Mouse (Mus musculus) layer of hippocampus, adult 9-11 months (tissue): ENCODE results near the gene Nupr1l.

ENCODE experiments used
- DNase-seq: peaks from one replicate; pipeline ENCODE4 v3.0.0; 2022

The Nupr1l gene

GRCm38 (mm10) chr5:129918065-129918651 is 9.8 kb downstream of the Nupr1l start:
- no peak for DNase-seq

DNA sequence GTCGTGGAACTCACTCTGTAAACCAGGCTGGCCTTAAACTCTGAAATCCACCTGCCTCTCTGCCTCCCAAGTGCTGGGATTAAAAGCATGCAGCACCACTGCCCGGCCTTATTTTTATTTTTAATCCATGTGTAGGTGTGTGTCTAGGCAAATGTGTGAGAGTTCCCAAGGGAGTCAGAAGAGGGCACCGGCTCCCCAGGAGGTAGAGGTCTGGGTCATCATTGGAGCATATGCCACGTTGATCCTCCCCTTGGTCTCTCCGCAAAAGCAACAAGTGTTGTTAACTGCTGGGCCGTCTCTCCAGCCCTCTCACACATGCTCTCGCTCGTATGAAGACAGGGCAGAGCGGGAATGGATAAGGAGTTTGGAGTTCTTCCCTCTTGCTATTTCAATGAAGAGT is 10.4 kb downstream of the Nupr1l start:
- DNase-seq: no peak

GRCm38 (mm10) chr5:129919320-129919719 is 11.0 kb downstream of the Nupr1l start:
- no peak for DNase-seq

DNA sequence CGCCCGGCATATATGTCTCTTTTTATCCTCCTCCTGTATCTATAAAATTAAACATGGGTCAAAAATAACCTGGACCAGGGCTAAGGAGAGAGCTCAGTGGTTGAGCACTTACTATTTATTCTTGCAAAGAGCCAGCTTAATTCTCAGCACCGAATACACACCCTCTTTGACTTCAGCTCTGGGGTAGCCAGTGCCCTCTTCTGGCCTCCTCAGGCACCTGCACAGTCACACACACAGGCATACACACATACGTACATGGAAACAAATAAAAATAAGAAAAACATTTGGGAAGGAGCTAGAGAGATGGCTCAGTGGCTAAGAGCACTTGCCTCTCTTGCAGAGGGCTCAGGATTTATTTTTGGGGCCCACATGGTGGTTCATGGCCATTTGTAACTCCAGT is 13.6 kb downstream of the Nupr1l start:
- no peak for DNase-seq

- DNase-seq: no peak
Observed at GRCm38 (mm10) chr5:129924820-129925452, 16.6 kb downstream of the Nupr1l start.

DNA sequence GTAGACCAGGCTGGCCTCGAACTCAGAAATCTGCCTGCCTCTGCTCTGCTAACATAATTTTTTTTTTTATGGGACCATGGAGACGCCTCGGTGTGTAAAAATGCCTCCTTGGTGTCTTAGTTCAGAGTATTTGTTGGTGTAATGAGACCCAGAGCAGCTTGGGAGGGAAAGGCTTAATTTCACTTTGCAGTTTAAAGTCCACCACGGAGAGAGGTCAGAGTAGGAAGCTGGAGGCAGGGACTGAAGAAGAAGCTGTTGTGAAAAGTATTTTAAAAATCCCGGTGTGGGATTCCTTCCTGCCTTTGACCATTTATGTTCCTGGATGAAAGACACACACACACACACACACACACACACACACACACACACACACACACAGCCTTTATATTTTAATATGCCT is 17.6 kb downstream of the Nupr1l start:
- DNase-seq: no peak

DNA sequence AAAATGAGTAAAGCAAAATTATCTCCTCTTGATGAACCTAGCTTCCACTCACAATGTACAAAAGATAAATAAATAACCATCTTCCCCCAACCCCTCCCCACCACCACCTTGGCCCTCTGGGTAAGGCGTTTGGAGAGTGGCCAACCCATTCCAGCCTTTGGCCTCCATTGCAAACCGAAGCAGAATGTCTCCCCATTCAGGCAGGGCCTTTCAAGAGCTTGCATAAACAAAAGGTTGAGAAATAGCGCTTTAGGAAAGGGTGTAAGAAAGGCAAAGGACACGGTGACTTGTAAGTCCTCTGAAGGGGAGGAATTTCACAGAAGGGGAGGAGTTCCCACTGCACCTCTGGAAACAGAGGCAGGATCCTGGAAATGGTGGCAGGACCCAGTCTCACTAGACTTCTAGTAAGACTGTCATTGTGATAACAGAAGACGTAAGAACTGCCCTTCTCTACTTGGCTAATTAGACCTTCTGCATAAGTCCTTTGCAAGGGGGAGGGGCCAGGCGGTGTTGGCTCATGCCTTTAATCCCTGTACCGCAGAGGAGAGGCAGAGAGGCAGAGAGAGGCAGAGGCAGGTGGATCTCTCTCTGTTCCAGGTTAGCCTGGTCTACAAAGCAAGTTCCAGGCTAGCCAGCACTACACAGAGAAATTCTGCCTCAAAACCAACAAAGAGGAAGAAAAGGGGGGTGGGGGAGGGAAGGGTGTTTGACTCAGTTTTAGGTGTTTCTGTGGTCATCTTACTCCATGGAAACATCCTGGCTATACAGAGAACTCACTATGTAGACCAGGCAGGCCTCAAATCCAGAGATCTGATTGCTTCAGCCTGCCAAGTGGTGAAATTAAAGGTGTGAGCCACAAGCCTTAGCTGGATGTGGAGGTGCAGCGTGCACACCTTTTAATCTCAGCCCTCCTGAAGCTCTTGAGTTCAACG is 21.9 kb downstream of the Nupr1l start:
- DNase-seq: no peak

GRCm38 (mm10) chr5:129936941-129937340 is 28.6 kb downstream of the Nupr1l start:
- no peak for DNase-seq

DNA sequence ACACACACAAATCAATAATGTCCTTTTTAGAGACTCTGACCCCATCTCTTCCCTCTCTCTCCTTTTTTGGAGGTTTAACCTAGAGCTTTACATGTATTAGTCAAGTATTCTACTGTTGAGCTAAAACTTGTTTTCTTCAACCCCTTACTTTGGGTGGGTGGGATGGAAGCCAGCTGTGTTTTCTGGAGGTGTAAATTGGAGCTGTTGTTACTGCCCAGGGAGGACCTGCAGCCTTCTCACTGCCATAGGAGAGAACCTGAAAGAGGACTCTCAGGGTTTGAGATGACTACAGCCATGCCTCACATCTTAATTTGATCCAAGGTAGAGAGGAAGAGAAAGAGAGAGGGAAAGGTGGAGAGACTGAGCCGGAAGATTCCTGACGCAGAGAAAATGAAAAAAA is 31.9 kb downstream of the Nupr1l start:
- no peak for DNase-seq

DNA sequence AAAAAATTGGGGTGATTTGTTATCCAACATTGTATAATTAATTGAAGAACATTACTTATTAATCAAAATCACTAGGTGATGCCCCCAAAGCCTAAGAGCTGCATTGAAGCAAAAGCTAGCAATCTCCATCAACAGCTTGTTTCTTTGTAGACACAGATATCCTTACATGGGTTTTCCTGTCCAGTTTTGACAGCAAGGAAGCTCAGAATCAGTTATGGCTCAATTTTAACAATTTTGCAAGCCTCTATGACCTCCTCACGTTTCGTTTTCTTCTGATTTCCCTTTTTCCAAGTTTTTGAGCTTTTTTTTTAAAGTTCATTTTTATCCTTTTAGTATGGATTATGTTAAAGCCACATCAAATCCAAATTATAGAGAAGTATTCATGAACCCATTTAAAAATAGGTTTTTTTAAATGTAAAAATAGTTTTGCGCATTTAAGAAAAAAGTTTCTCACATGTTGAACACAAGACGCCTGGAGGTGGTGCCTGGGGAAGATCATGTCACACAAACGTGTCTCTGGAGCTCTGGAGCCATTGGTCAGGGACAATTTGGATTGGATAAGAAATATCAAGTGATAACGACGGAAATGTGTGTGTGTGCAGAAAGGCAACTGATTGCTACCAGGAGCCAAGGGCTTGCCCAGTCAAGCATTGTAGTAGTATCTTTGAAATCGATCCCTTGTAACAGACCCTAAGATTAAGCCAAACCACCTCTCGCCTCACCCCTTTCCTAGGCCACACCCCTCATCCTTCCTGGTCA is 32.6 kb downstream of the Nupr1l start:
- DNase-seq: no peak

DNA sequence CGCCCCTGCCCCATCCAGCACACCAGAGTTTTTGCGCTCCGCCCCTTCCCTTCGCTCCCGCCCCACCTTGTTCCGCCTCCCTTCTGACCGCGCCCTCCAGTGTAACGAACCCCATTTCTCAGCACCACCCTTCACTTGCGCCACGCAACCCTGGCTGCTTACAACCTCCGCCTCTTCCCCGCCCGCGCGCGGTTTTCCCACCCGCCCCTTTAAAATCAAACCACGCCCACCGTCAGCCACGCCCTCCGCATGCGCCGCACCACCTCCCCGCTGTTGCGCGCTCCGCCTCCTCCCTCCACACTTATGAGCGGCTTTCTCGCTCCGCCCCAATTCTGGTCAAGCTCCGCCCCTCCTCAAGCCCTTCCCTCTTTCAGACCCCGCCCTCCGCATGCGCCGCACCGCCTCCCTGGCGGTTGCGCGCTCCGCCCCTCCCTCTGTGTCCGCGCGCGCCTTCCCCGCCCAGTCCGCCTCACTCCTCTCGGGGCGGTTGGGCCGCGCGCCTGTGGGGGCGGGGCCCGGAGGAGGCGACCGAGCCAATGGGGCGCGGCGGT is 33.2 kb downstream of the Nupr1l start, which contains the start of gene Vkorc1l1:
TSS of gene Vkorc1l1 (plus strand) at position 476 of the 551 bp plus-strand sequence.
- DNase-seq: peak; percentile 98

- peak; percentile 22 for DNase-seq
Observed at GRCm38 (mm10) chr5:129942073-129942939, 34.0 kb downstream of the Nupr1l start.

- no peak for DNase-seq
Observed at GRCm38 (mm10) chr5:129943402-129943801, 35.1 kb downstream of the Nupr1l start.

DNA sequence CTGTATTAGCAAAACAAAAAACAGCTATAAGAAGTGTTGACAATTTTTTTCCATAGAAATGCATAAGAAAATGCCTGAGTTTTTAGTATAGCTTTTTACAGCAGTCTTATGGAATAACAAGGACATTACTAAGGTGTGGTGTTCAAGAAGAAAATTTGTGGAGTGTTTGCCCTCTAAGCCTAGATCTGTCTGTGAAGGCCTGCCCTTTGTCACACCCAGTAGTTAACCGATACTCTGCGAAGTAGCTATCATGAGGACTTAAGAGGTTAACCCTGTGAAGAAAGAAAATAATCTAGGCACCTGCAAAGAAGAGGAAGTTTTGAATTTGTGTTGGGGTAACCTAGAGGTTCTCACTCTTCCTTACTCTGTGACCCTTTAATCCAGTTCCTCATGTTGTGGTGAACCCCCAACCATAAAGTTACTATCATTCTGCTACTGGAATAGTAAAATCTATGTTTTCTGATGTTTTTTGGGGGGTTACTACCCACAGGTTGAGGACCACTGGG is 39.2 kb downstream of the Nupr1l start:
- no peak for DNase-seq

- DNase-seq: no peak
Observed at GRCm38 (mm10) chr5:129952143-129952542, 43.8 kb downstream of the Nupr1l start.

DNA sequence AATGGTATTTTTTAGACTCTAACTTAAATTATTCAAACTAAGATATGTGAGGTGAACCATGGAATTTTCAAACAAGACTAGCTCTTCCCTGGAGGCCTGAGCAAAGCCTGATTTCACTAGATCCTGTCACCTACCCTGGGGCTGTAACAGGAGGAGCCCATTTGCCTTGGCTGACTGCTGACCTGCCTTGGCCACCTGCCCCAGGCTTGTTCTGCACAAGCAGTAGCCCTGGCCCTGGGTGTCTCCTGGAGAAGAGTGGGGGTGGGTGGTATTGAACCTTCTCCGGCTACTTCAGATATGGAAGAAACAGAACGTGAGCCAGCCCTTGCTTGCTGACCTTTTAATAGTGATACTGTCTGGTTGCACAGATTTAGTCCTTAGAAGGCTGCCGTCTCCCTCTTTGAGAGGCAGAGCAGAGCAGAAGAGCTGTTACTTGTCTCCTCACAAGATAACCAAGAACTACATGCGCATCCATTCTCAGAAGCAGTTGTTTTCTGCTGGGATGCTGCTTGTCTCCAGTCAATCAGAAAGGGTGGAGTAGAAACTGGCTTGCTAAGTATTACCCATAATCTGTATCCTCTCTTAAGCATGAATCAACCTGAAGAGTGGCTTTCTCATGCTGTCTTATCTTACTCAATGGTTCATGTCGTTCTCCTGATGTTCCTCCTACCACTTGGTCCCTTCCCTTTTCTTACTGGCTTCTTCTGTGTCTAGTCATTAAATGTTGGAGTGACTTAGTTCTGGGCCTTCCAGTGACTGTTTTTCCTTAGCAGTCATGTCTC is 46.3 kb downstream of the Nupr1l start:
- DNase-seq: no peak

DNA sequence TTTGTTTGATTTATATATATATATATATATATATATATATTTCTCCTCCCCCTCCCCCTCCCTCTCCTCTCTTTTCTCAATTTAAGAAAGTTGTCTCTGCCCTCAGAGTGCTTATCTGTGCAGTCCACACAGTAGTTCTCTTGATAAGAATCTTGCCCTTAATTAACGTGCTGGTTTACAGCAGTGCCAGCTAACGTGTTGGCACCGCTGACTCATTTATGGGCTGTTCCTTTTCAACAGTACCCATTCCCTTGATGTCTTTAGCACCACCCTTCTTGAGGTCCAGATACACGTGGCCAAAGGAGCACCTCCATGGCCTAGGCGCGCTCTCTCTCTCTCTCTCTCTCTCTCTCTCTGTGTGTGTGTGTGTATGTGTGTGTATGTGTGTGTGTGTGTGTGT is 47.5 kb downstream of the Nupr1l start:
- no peak for DNase-seq

DNA sequence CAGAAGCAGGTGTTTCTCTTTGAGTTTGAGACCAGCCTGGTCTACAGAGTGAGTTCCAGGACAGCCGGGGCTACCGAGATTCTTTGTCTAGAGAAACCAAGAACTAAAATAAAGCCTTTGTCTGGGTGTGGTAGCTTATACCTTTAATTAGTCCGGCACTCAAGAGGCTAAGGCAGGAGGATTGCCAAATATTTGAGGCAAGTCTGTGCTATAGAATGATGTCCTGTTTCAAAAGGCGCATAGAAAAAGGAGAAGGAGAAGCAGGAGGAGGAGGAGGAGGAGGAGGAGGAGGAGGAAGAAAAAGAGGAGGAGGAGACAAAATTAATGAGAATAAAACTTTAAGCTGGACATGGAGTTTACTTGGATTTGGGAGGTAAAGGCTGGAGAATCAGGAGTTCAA is 54.9 kb downstream of the Nupr1l start:
- no peak for DNase-seq
